Mouse (Mus musculus) left cerebral cortex, adult 11 months (tissue): ENCODE data around the gene Serinc3.
"Not testable (repeated sequence)": the region's sequence is repeated elsewhere in the genome, so short reads cannot be mapped to it uniquely, and the experiment has no call there.

Experiments used
- DNase-seq: peaks from one replicate; pipeline ENCODE4 v3.0.0; 2022; ENCODE audit warnings: low spot score

Serinc3 gene

DNA sequence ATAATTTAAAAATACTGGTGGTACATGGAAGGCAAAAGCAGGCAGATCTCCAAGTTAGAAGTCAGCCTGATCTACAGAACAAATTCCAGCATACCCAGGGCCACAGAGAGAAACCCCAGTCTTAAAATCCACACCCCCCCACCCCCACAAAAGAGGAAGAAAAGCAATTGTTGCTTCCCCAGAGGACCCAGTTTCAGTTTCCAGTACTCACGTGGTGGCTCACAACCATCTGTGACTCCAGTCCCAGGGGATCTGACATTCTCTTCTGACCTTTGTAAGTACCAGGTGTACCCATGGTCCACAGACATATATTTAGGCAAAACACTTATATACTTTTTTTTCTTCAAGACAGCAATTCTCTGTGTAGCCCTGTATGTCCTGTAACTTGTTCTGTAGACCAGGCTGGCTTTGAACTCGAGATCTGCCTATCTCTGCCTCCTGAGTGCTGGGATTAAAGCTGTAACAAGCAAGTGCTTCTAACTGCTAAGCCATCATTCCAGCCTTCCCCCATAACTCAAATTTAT lies 17.8 kb upstream of the Serinc3 start:
- no peak for DNase-seq

DNA sequence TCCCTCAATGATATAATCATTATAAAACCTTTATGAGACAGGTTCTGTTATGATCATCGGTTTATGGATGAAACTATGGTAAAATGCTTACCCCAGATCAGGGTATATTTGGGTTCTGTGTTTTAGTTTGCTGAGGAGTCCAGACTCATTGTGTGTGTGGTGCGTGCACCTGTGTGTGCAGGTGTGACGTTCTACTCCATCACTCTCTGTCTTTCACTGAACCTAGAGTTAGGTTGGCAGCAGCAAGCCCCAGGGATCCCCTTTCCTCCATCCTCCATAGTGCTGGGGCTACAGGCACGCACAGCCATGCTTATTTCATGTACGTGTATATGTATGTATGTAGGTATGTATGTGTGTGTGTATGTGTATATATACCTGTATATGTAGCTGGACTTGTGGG lies 17.1 kb upstream of the Serinc3 start:
- DNase-seq = no peak

DNA sequence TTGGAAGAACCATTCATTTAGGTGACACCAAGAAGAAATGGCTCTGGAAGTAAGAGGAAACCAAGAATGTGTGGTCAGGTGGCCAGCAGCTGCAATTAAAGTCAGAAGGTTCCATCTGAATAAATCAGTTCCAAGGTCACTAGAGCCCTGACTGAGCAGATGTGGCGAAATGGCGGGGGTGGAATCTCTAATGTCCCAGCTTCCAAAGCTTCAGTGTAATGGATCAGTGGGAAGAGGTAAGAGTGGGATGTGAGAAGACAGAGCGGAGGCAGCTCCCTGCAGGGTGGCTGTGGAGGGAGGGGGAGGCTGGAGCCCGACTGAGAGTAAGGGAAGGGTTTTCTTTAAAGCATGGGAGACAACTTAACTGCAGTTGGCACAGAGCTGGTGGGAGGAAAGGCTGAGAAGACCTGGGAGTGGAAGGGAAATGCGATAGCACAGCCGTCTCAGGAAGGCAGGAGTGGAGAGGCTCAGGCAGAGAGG lies 16.5 kb upstream of the Serinc3 start:
- DNase-seq = no peak

DNA sequence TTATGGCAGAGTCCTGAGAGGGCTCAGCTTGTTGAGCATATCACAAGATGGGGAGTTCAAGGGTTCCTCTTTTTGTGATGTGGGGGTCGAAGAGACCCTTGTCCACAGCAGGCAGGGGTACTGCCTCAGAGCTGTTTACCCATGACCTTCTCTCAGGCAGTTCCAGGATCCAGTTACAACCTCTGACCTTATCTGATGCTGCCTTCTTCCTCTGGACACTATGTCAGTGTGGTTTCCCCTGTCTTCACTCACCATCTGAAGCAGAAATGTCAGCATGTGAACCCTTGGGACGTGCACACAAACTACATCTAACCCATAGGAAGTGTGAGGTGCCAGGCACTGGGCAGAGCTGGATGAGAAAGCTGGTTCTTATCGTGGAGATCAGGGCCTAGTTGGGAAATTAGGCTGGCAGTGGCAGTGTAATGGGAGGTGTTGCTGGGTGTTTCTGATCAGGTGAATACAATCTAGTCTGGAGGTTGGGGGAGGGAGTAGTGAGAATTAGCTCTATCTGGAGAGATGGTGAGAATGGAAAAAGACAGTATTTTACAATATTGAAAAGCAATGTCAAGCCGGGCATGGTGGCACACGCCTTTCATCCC lies 15.3 kb upstream of the Serinc3 start:
- DNase-seq = no peak

GRCm38 (mm10) chr2:163659431-163659830 lies 14.5 kb upstream of the Serinc3 start:
- DNase-seq = no peak

GRCm38 (mm10) chr2:163658941-163659340 lies 14.0 kb upstream of the Serinc3 start:
- DNase-seq = no peak

DNA sequence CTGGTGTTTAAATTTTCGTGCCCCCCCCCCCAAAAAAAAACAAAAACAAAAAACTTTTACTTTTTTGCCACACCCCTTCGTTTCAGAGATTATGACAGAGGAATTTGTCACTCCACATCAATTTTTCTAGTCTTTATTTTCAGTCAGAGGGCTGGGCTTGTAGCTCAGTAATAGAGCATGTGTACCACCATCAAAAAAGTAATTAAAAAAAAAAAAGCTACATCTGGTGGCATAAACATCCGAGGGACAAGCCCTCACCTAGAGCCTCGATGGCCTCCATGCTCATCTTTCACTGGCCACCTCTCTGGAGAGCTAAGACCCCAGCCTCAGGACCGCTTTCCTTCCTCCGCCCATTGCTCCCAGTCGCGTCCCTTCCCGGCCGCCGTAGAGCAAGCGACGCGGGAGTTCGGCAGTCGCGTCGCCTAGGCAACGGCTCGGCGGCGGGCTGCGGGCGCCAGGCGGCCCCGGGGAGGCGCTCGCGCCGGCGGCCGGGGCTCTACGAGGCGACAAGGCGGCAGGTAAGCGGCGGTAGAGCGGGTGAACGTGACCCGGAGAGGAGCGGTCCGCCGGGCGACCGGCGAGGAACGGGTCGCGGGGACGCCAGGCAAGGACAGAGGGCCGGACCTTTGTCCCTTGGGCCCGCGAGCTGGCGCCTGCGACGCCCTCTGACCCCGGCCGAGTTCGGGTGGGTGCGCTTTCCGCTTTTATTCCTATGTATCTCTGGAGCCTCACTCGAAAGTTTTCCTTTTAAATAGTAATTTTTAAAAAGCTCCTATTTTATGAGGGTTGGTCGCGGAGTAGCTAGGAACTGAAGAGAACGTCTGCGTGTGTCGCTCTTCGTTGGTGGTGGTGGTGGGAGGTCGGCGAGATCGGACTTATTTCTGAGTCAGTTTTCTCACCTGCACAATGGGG lies 13.3 kb upstream of the Serinc3 start, which contains the start of gene Pkig:
TSS of gene Pkig (plus strand) at position 412 of the 912 bp plus-strand sequence.
- DNase-seq = peak; percentile 61

DNA sequence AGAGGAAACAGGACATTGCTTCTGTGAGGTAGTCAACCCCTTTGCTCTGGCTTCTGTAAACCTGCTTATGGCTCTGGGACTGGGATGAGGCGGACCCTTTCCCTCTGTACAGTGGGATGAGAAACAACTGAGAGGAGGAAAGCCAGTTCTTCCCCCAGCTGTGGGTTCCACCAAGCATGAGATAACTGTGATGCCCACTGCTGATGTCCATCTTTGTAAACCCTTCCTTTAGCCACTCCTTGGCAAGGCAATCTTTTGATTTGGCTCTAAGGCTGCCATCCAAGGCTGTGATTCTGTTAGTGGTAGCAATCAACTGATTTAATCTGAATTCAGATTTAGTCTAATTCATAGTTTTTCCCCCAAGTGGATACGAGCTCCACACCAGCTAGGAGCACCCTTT lies 12.6 kb upstream of the Serinc3 start:
- DNase-seq = no peak

GRCm38 (mm10) chr2:163655699-163656098 lies 10.8 kb upstream of the Serinc3 start:
- not testable (repeated sequence) for DNase-seq

DNA sequence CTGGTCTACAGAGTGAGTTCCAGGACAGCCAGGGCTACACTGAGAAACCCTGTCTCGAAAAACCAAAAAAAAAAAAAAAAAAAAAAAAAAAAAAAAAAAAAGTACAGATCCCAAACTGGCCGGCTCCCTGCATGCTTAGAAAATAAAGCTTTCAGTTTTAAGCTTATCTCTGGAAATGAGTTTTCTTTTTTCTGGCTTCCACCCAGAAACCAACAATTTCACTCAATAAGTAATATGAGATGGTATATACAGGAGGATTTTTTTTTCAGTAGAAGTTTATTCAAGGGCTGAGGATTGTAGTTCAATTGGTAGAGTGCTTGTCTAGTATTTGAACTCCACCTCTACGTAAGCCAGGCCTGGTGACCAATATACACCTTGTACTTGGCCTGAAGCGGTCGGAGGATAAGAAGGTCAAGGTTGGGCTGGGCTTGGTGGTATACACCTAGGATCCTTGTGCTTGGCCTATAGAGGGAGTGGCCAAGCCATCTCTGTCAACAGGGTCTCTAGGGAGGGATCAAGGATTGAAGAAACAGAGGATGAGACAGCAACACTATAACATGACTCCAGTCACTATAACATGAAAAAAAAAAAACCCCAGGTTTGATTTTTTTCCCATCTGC lies 1.6 kb upstream of the Serinc3 start:
- DNase-seq = no peak

GRCm38 (mm10) chr2:163645700-163646460 lies 949 bp upstream of the Serinc3 start:
- no peak for DNase-seq

GRCm38 (mm10) chr2:163644047-163644446 lies 884 bp downstream of the Serinc3 start:
- no peak for DNase-seq

- no peak for DNase-seq
Measured at GRCm38 (mm10) chr2:163643576-163643971, 1.4 kb downstream of the Serinc3 start.

DNA sequence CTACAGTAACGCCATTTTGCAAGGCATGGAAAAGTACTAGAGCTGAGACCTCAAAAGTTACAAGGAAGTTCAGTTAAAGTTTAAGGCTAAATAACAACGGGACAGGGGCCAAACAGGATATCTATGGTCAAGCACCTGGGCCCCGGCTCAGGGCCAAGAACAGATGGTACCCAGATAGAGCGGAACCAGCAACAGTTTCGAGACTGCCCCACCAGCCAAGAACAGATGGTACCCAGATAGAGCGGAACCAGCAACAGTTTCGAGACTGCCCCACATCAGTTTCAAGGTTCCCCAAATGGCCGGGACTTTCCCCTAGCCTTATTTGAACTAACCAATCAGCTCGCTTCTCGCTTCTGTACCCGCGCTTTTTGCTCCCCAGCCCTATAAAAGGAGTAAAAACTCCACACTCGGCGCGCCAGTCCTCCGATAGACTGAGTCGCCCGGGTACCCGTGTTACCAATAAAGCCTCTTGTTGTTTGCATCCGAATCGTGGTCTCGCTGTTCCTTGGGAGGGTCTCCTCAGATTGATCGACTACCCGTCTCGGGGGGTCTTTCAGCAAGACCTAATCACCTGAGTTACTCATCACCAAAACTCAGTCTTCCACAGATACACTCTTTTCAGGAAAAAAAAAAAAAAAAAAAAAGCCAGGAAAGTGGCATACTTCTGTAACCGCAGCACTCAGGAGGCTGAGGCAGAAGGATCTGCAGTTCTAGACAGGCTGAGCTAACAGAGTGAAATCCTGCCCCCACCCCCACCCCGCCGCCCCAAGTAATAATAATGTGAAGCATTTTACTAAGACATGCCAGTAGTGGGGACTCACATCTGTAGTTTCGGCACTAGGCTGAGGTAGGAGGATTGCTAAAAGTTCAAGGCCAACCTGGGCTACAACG lies 2.0 kb downstream of the Serinc3 start:
- no peak for DNase-seq

GRCm38 (mm10) chr2:163641681-163642080 lies 3.2 kb downstream of the Serinc3 start:
- DNase-seq = no peak

DNA sequence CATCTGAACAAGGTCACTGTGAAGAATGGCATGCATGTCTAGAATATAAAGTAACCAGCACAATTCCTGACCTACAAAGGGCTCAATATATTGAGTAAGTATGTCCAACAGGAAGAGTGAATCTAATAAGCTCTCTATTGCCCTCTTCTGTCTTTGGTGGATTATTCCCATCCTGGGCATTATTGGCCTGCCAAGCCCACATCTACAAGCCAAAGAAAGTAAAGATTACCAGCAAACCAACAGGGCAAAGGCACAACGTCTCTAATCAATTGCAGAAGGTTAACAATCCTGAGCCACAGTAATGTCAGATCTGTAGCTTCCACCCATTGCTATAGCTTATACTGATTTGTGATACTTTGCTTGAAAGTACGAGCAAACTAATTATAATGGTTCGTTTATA lies 4.4 kb downstream of the Serinc3 start:
- DNase-seq = no peak

- no peak for DNase-seq
Measured at GRCm38 (mm10) chr2:163637655-163638266, 7.2 kb downstream of the Serinc3 start.

GRCm38 (mm10) chr2:163636057-163636456 lies 8.9 kb downstream of the Serinc3 start:
- no peak for DNase-seq

DNA sequence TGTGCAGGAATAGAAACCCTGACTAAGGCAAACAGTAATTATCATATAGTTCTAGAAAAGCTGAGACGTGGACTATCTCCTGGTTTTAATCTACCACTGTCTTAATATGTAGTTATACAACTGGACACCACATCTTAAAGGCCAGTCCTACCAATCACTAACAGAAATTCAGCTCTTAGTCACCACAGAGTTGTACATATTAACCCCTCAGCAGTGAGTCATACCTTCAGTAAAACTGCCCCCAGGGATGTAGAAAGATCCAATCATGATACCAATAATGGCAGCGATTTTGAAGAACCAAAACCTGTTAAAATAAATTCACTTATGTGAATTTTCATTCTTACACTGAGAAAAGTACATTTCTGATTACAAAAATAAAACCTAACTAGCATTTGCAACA lies 10.7 kb downstream of the Serinc3 start:
- no peak for DNase-seq

GRCm38 (mm10) chr2:163631715-163632114 lies 13.2 kb downstream of the Serinc3 start:
- no peak for DNase-seq
